Mouse (Mus musculus) liver, adult 2 months (tissue): Measurements from ENCODE around the gene Gale.

Source experiments
- CTCF ChIP-seq: fragments of 200-500 bp; IDR thresholded peaks from 2 replicates; pipeline ENCODE4 v1.5.1; 2011; ENCODE audit warnings: low read depth, low read length, control low read depth
- POLR2A ChIP-seq: fragments of 200-500 bp; IDR thresholded peaks from 2 replicates; pipeline ENCODE4 v1.6.1; 2011; ENCODE audit warnings: low read length, control low read depth; ENCODE audit not compliant: insufficient read depth; ENCODE audit errors: extremely low read depth

DNA sequence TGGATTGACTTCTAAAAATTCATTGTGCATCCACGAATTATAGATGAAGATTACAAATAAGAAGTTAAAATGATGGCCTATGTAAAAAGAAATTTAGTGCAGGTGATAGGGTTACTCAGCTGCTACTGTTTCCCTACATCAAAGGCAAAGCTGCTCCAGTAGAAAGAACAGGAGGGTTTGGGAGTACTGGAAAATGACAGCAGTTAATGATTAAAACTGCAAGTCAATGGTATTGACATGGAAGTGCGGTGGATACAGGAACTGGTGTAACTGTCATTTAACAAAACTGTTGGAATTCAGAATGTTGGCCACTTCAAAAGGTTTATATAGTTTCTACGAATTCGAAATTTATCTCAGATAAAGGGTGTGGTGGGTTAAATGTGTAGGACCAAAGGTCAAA lies 31.6 kb downstream of the Gale start:
- no peak for TF ChIP-seq CTCF
- no peak for TF ChIP-seq POLR2A
